Mouse (Mus musculus): ENCODE measurements around the gene Asap3. TPM values are rescaled to one million over a fixed set of nuclear protein-coding genes. Genes with fewer than 3 reads are reported as not detected.
A peak's percentile ranks its signal among the peaks of the same experiment; 100 is the strongest.

Asap3 gene
- total and polyA plus RNA-seq, 2 experiments: 3.3 to 5.8 TPM

DNA sequence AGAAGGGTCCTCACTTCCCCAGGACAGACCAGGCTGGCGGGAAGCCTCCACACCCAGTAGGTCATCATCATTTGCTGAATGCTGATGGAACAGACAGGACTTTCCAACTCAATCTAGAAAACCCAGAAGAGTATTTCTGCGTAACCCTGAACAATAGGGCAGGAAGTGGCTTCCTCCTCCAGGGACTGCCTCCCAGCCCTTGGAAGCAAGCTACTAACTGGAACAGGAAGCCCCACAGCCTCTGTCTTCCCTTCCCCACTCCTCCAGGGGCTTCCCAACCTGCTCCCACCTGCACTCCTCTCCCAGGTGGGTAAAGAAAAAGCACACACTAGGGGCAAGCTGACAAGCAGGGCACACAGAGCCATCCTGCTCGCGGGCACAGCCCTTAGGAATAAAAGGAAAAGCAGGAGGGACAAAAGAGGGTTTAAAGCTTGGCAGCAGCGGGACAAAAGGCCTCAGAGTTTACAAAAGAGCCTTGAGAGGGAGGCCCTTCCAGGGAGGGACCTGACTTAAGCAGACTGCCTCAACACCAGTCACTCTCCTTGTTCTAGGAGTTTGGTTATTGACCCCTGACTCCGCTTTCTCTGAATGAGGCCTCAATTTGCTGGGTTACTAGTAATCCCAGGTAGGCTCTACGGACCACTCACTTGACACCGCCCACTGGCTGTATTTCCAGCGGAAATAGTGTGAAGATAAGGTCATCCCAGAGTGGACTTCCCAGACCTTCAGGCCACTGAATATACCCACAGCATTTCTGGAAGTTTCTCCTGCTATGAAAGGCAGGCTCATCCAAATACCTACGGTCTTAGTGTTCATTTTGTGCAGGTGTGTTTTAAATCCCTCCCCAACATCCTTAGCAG lies 76.7 kb downstream of the Asap3 start:
- H3K27me3 ChIP-seq (ENCODE audit: control insufficient read depth, insufficient read depth, low read length): no peaks in the 10 kb centered on the region
- H3K4me3 ChIP-seq (ENCODE audit: insufficient read depth, low read depth, low read length): no peak overlapping the region
- no peak overlapping the region for H3K9ac ChIP-seq (ENCODE audit: low read depth, low read length)
- DNase-seq (ENCODE audit: extremely low read depth, low read depth, low spot score): no peak
- peaks cover 4% of the 10 kb centered on the region; the same call in 1 of the 2 replicates for H3K4me1 ChIP-seq (ENCODE audit: control insufficient read depth, insufficient read depth, low read length)
- TF ChIP-seq POLR2A (IDR thresholded peaks at IDR 0.05; ENCODE audit: extremely low read depth, insufficient read depth, low read length) (no peak), CTCF (IDR thresholded peaks at IDR 0.05; ENCODE audit: low read depth, low read length) (no peak)
- no peaks in the 10 kb centered on the region for H3K36me3 ChIP-seq (ENCODE audit: control insufficient read depth, insufficient read depth, low read length)
- H3K79me2 ChIP-seq (ENCODE audit: control insufficient read depth, insufficient read depth, low read length): peaks cover 4% of the 10 kb centered on the region; the same call in 1 of the 2 replicates
- 73% methylated on average over 10 of the region's 10 CpGs for WGBS
- peak overlapping the region; percentile 63 for H3K27ac ChIP-seq (replicated peaks; ENCODE audit: insufficient read depth, low read depth, low read length)

DNA sequence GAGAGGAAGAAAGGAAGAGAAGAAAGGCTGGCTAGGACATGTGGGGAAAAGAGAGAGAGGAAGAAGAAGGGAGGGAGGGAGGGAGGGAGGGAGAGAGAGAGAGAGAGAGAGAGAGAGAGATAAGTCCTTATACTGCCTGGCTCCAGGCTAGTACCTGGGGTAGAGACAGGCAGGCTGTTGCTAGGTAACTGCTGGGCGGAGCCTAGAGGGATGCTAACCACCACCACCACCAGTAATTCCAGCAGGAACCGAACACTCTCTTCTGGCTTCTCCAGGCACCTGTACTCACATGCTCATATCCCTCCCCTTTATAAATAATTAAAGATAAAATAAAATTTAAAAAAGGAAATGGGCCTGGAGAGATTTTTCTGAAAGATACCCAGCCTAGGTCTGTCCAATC lies 77.6 kb downstream of the Asap3 start:
- Histone ChIP-seq H3K4me3 (ENCODE audit: insufficient read depth, low read depth, low read length) (no peak overlapping the region), H3K27me3 (ENCODE audit: control insufficient read depth, insufficient read depth, low read length) (no peaks in the 10 kb centered on the region), H3K79me2 (ENCODE audit: control insufficient read depth, insufficient read depth, low read length) (peaks cover 4% of the 10 kb centered on the region; the same call in 1 of the 2 replicates), H3K4me1 (ENCODE audit: control insufficient read depth, insufficient read depth, low read length) (peaks cover 4% of the 10 kb centered on the region; the same call in 1 of the 2 replicates), H3K9ac (ENCODE audit: low read depth, low read length) (no peak overlapping the region), H3K27ac (replicated peaks; ENCODE audit: insufficient read depth, low read depth, low read length) (no peak overlapping the region), H3K36me3 (ENCODE audit: control insufficient read depth, insufficient read depth, low read length) (peaks cover 3% of the 10 kb centered on the region; the same call in 1 of the 2 replicates)
- 73% methylated on average over 2 of the region's 2 CpGs for WGBS
- TF ChIP-seq POLR2A (IDR thresholded peaks at IDR 0.05; ENCODE audit: extremely low read depth, insufficient read depth, low read length) (no peak), CTCF (IDR thresholded peaks at IDR 0.05; ENCODE audit: low read depth, low read length) (no peak)
- DNase-seq (ENCODE audit: extremely low read depth, low read depth, low spot score): no peak

GRCm38 (mm10) chr4:136284455-136284854 lies 78.3 kb downstream of the Asap3 start, which contains the start of gene Zfp46:
TSS of gene Zfp46 (plus strand) at chr4:136284683.
- DNase-seq (ENCODE audit: extremely low read depth, low read depth, low spot score): peak; percentile 23
- Histone ChIP-seq H3K9ac (ENCODE audit: low read depth, low read length) (peak within 1 kb of the TSS; percentile 51), H3K4me1 (ENCODE audit: control insufficient read depth, insufficient read depth, low read length) (peaks cover 4% of the 10 kb centered on the region; the same call in 1 of the 2 replicates), H3K27me3 (ENCODE audit: control insufficient read depth, insufficient read depth, low read length) (no peaks in the 10 kb centered on the region), H3K36me3 (ENCODE audit: control insufficient read depth, insufficient read depth, low read length) (peaks cover 4% of the 10 kb centered on the region; the same call in 1 of the 2 replicates), H3K27ac (replicated peaks; ENCODE audit: insufficient read depth, low read depth, low read length) (peak within 1 kb of the TSS; percentile 69), H3K4me3 (ENCODE audit: insufficient read depth, low read depth, low read length) (peak within 1 kb of the TSS; percentile 47), H3K79me2 (ENCODE audit: control insufficient read depth, insufficient read depth, low read length) (peaks cover 4% of the 10 kb centered on the region; the same call in 1 of the 2 replicates)
- no peak for TF ChIP-seq POLR2A (IDR thresholded peaks at IDR 0.05; ENCODE audit: extremely low read depth, insufficient read depth, low read length)
- no peak for TF ChIP-seq CTCF (IDR thresholded peaks at IDR 0.05; ENCODE audit: low read depth, low read length)
- 68% methylated on average over 5 of the region's 5 CpGs for WGBS

- WGBS: 46% methylated on average over 6 of the region's 6 CpGs
- TF ChIP-seq POLR2A (IDR thresholded peaks at IDR 0.05; ENCODE audit: extremely low read depth, insufficient read depth, low read length): no peak
- no peak for TF ChIP-seq CTCF (IDR thresholded peaks at IDR 0.05; ENCODE audit: low read depth, low read length)
- Histone ChIP-seq H3K79me2 (ENCODE audit: control insufficient read depth, insufficient read depth, low read length) (peaks cover 4% of the 10 kb centered on the region; the same call in 1 of the 2 replicates), H3K27ac (replicated peaks; ENCODE audit: insufficient read depth, low read depth, low read length) (peak overlapping the region; percentile 37), H3K4me1 (ENCODE audit: control insufficient read depth, insufficient read depth, low read length) (peaks cover 4% of the 10 kb centered on the region; the same call in 1 of the 2 replicates), H3K27me3 (ENCODE audit: control insufficient read depth, insufficient read depth, low read length) (no peaks in the 10 kb centered on the region), H3K9ac (ENCODE audit: low read depth, low read length) (peak overlapping the region; percentile 51), H3K36me3 (ENCODE audit: control insufficient read depth, insufficient read depth, low read length) (peaks cover 8% of the 10 kb centered on the region; the same call in 1 of the 2 replicates), H3K4me3 (ENCODE audit: insufficient read depth, low read depth, low read length) (peak overlapping the region; percentile 37)
- no peak for DNase-seq (ENCODE audit: extremely low read depth, low read depth, low spot score)
Measured at GRCm38 (mm10) chr4:136284891-136285290, 78.7 kb downstream of the Asap3 start.

- Histone ChIP-seq H3K4me1 (ENCODE audit: control insufficient read depth, insufficient read depth, low read length) (peaks cover 4% of the 10 kb centered on the region; the same call in 1 of the 2 replicates), H3K27ac (replicated peaks; ENCODE audit: insufficient read depth, low read depth, low read length) (peak overlapping the region; percentile 69), H3K79me2 (ENCODE audit: control insufficient read depth, insufficient read depth, low read length) (peaks cover 4% of the 10 kb centered on the region; the same call in 1 of the 2 replicates), H3K4me3 (ENCODE audit: insufficient read depth, low read depth, low read length) (peak overlapping the region; percentile 47), H3K9ac (ENCODE audit: low read depth, low read length) (peak overlapping the region; percentile 48), H3K36me3 (ENCODE audit: control insufficient read depth, insufficient read depth, low read length) (peaks cover 9% of the 10 kb centered on the region; the same call in 1 of the 2 replicates), H3K27me3 (ENCODE audit: control insufficient read depth, insufficient read depth, low read length) (no peaks in the 10 kb centered on the region)
- TF ChIP-seq CTCF (IDR thresholded peaks at IDR 0.05; ENCODE audit: low read depth, low read length): no peak
- 0 out of 2 replicates have a peak, but pooled peaks have one; percentile 35 for TF ChIP-seq POLR2A (IDR thresholded peaks at IDR 0.05; ENCODE audit: extremely low read depth, insufficient read depth, low read length)
- DNase-seq (ENCODE audit: extremely low read depth, low read depth, low spot score): peak; percentile 95
- WGBS: under 1% methylated on average over 25 of the region's 25 CpGs
Measured at GRCm38 (mm10) chr4:136285348-136285810, 79.2 kb downstream of the Asap3 start.

Measured in liver, adult 2 months (tissue).